Mouse (Mus musculus): Measurements from ENCODE around the gene Hist1h4f. TPM values are rescaled to one million over a fixed set of nuclear protein-coding genes. Genes with fewer than 3 reads are reported as not detected.
"Not testable (repeated sequence)": the region's sequence is repeated elsewhere in the genome, so short reads cannot be mapped to it uniquely, and the experiment has no call there.

Gene Hist1h4f
- polyA plus RNA-seq, 1 experiment from 2014 or later: not detected

DNA sequence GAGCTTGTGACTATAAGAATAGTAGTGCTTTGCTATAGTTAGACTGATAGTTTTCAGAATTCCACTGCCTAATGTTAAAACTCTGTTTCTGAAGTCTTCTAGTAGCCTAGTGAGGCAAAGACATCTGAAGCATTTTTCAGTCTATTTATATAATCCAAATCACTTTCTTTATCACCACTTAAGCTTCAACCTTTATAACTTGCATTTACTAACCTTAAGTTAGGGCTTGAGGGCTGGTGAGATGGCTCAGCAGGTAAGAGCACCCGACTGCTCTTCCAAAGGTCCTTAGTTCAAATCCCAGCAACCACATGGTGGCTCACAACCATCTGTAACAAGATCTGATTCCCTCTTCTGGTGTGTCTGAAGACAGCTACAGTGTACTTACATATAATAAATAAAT lies 11.6 kb downstream of the Hist1h4f start:
- H3K27me3 ChIP-seq (ENCODE audit: control insufficient read depth, insufficient read depth, low read length); H3K9ac ChIP-seq (ENCODE audit: low read length); H3K4me2 ChIP-seq (ENCODE audit: low read length); H3K27ac ChIP-seq (replicated peaks in 1 of 2; ENCODE audit: control insufficient read depth in 1 of 2, insufficient read depth in 1 of 2, low read depth in 2 of 2, low read length in 2 of 2); H3K4me3 ChIP-seq (ENCODE audit: control insufficient read depth in 1 of 2, insufficient read depth in 1 of 2, low read depth in 1 of 2, low read length in 2 of 2); ATAC-seq (ENCODE audit: insufficient number of reproducible peaks, insufficient read depth, low FRiP score, low read depth); H3K36me3 ChIP-seq (ENCODE audit: control insufficient read depth, insufficient read depth, low read length); H3K9me3 ChIP-seq (ENCODE audit: control insufficient read depth, low read length): not testable (repeated sequence)
- 60% methylated on average over 1 of the region's 1 CpGs for WGBS
- peaks cover 0 to 13% of the 10 kb centered on the region in 2 experiments; a peak in 2 of 4 replicates for H3K4me1 ChIP-seq (ENCODE audit: control insufficient read depth in 2 of 2, insufficient read depth in 2 of 2, low read length in 2 of 2)

DNA sequence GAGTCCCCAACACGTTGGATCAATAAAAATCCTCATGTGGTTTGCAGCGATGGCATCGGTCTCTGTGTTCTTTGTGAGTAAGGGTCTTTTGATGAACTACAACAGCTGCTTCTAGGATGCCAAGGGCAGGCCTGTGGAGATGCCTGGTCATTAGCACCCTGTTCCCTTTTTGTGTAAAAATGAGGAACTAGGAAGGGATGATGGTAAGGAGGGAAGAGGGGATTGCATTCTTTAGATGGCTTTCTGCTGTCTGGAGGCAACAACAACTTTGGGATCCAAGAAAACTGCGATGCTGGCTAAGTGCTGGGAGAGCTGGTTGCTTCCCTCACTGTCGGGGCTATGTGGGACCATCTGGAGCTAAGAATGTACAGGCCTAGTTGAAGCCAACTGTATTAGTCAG lies 13.2 kb downstream of the Hist1h4f start:
- Histone ChIP-seq H3K9ac (ENCODE audit: low read length) (no peak overlapping the region), H3K4me3 (ENCODE audit: control insufficient read depth in 1 of 2, insufficient read depth in 1 of 2, low read depth in 1 of 2, low read length in 2 of 2) (no peak overlapping the region), H3K9me3 (ENCODE audit: control insufficient read depth, low read length) (no peaks in the 10 kb centered on the region), H3K4me2 (ENCODE audit: low read length) (no peak overlapping the region), H3K27ac (replicated peaks in 1 of 2; ENCODE audit: control insufficient read depth in 1 of 2, insufficient read depth in 1 of 2, low read depth in 2 of 2, low read length in 2 of 2) (no peak overlapping the region), H3K36me3 (ENCODE audit: control insufficient read depth, insufficient read depth, low read length) (no peaks in the 10 kb centered on the region), H3K27me3 (ENCODE audit: control insufficient read depth, insufficient read depth, low read length) (no peaks in the 10 kb centered on the region), H3K4me1 (ENCODE audit: control insufficient read depth in 2 of 2, insufficient read depth in 2 of 2, low read length in 2 of 2) (peaks cover 0 to 20% of the 10 kb centered on the region in 2 experiments; a peak in 3 of 4 replicates)
- no peak for ATAC-seq (ENCODE audit: insufficient number of reproducible peaks, insufficient read depth, low FRiP score, low read depth)
- 87% methylated on average over 5 of the region's 5 CpGs for WGBS

DNA sequence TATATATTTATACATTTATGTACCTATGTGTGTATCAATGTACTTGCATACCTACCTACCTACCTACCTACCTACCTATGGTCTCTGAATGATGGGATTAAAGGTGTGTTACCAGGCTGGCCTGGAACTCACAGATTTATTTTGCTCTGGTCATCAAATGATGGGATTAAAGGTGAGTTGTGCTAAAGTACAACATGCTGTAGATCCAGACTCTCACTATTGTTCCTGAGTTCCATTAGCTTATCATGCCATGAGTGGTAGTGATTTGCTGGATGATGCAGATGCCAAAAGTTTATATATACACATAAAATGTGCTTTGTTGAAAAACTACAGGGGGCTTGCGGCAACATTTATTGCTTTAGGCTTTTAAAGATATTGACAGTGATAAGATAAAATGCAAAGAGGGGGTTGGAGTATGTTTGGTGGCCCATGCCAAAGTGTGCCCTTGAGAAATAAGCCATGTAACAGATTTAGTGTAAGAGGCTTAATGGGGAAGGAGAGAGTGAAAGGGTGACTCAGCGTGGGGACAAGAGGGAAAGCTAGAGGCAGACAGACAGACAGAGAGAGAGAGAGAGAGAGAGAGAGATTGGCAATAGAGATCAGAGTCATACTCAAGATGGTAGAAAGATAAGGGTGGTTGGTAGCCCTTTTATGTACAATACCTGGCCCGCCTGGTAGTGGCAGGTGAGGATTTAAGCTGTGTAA lies 14.3 kb downstream of the Hist1h4f start:
- no peak for ATAC-seq (ENCODE audit: insufficient number of reproducible peaks, insufficient read depth, low FRiP score, low read depth)
- no peaks in the 10 kb centered on the region for H3K36me3 ChIP-seq (ENCODE audit: control insufficient read depth, insufficient read depth, low read length)
- peak overlapping the region; percentile 71 for H3K4me2 ChIP-seq (ENCODE audit: low read length)
- 80% methylated on average over 3 of the region's 3 CpGs for WGBS
- H3K9ac ChIP-seq (ENCODE audit: low read length): peak overlapping the region; percentile 78; the same call in 1 of the 2 replicates
- no peaks in the 10 kb centered on the region for H3K27me3 ChIP-seq (ENCODE audit: control insufficient read depth, insufficient read depth, low read length)
- no peaks in the 10 kb centered on the region for H3K9me3 ChIP-seq (ENCODE audit: control insufficient read depth, low read length)
- peaks cover 5 to 28% of the 10 kb centered on the region in 2 experiments for H3K4me1 ChIP-seq (ENCODE audit: control insufficient read depth in 2 of 2, insufficient read depth in 2 of 2, low read length in 2 of 2)
- H3K4me3 ChIP-seq (ENCODE audit: control insufficient read depth in 1 of 2, insufficient read depth in 1 of 2, low read depth in 1 of 2, low read length in 2 of 2): peak overlapping the region in 1 of 2 experiments; percentile 48; a peak in 2 of 4 replicates
- H3K27ac ChIP-seq (replicated peaks in 1 of 2; ENCODE audit: control insufficient read depth in 1 of 2, insufficient read depth in 1 of 2, low read depth in 2 of 2, low read length in 2 of 2): no peak overlapping the region

DNA sequence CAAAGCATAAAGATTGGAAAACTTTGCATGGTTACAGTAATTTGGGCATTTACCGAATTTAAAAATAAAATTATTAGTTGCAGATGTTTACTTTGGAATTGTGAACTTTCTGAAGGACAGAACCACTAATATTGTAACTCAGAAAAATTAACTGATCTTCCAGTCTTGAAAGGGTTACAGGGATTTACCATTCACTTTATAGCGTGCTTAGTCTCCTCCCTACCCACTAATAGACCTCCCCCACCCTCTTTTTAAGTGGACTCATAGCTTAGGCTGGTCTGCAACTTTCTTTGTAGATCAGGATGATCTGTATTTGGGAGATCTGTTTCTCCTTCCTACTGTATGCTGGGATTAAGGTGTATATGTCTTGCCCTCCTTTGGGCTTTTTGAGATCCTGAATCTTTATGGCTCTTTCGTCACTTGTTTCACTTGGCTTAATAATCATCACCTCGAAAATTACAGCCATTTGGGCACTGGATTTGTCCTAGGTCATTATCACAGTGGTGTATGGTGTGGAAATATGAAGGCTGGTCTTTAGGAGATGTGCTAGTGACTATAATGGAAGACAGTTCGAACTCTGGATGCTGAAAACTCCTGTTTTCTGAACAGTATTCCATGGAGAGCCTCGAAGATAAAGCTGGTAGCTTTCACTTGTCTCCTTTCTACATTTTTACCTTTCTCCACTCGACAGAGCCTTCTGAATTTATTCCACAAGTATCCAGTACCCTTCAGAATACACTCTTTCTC lies 15.2 kb downstream of the Hist1h4f start:
- no peaks in the 10 kb centered on the region for H3K27me3 ChIP-seq (ENCODE audit: control insufficient read depth, insufficient read depth, low read length)
- H3K4me3 ChIP-seq (ENCODE audit: control insufficient read depth in 1 of 2, insufficient read depth in 1 of 2, low read depth in 1 of 2, low read length in 2 of 2): peak overlapping the region; percentile 8 to 48; a peak in 3 of 4 replicates
- H3K4me2 ChIP-seq (ENCODE audit: low read length): peak overlapping the region; percentile 71
- peaks cover 5 to 30% of the 10 kb centered on the region in 2 experiments for H3K4me1 ChIP-seq (ENCODE audit: control insufficient read depth in 2 of 2, insufficient read depth in 2 of 2, low read length in 2 of 2)
- 23% methylated on average over 7 of the region's 7 CpGs for WGBS
- H3K36me3 ChIP-seq (ENCODE audit: control insufficient read depth, insufficient read depth, low read length): no peaks in the 10 kb centered on the region
- H3K27ac ChIP-seq (replicated peaks in 1 of 2; ENCODE audit: control insufficient read depth in 1 of 2, insufficient read depth in 1 of 2, low read depth in 2 of 2, low read length in 2 of 2): peak overlapping the region in 1 of 2 experiments; percentile 77; a peak in 1 of 4 replicates
- H3K9ac ChIP-seq (ENCODE audit: low read length): peak overlapping the region; percentile 78
- no peaks in the 10 kb centered on the region for H3K9me3 ChIP-seq (ENCODE audit: control insufficient read depth, low read length)
- ATAC-seq (ENCODE audit: insufficient number of reproducible peaks, insufficient read depth, low FRiP score, low read depth): no peak

DNA sequence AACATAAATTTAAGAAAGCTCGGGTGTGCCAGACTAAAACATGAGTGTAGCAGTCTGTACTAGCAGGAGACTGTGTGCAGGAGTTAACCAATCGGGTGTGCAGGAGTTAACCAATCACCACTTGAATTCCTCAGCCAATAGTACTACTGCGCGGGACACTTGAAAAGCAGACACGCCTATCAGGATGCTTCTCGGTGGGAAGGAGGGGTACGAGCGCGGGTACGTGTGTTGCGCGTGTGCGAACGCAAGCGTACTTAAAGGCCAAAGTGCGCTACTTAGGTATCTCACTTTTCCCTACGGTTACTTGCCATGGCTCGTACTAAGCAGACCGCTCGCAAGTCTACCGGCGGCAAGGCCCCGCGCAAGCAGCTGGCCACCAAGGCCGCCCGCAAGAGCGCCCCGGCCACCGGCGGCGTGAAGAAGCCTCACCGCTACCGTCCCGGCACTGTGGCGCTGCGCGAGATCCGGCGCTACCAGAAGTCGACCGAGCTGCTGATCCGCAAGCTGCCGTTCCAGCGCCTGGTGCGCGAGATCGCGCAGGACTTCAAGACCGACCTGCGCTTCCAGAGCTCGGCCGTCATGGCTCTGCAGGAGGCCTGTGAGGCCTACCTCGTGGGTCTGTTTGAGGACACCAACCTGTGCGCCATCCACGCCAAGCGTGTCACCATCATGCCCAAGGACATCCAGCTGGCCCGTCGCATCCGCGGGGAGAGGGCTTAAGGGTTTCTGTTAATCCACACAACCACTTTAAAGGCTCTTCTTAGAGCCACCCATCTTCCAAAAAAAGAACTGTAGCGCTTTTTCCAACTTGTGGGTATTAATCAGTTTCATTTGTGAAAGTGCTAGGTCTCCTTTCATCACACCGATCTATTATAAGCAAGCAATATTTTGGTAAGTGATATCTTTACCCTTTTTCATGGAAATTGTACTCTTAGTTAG lies 16.0 kb downstream of the Hist1h4f start, which contains the start of gene Hist1h3g:
Gene Hist1h3g, plus strand, starts transcription at position 286 of the 939 bp plus-strand sequence.
- under 1% methylated on average over 37 of the region's 62 CpGs for WGBS
- peak within 1 kb of the TSS; percentile 71 for H3K4me2 ChIP-seq (ENCODE audit: low read length)
- H3K9me3 ChIP-seq (ENCODE audit: control insufficient read depth, low read length); H3K27me3 ChIP-seq (ENCODE audit: control insufficient read depth, insufficient read depth, low read length); H3K36me3 ChIP-seq (ENCODE audit: control insufficient read depth, insufficient read depth, low read length): not testable (repeated sequence)
- H3K9ac ChIP-seq (ENCODE audit: low read length): peak within 1 kb of the TSS; percentile 78
- ATAC-seq (ENCODE audit: insufficient number of reproducible peaks, insufficient read depth, low FRiP score, low read depth): peak; percentile 85
- H3K4me1 ChIP-seq (ENCODE audit: control insufficient read depth in 2 of 2, insufficient read depth in 2 of 2, low read length in 2 of 2): peaks cover 5 to 30% of the 10 kb centered on the region in 2 experiments
- H3K4me3 ChIP-seq (ENCODE audit: control insufficient read depth in 1 of 2, insufficient read depth in 1 of 2, low read depth in 1 of 2, low read length in 2 of 2): peak within 1 kb of the TSS; percentile 48 to 51
- peak within 1 kb of the TSS; percentile 68 to 95 for H3K27ac ChIP-seq (replicated peaks in 1 of 2; ENCODE audit: control insufficient read depth in 1 of 2, insufficient read depth in 1 of 2, low read depth in 2 of 2, low read length in 2 of 2)

DNA sequence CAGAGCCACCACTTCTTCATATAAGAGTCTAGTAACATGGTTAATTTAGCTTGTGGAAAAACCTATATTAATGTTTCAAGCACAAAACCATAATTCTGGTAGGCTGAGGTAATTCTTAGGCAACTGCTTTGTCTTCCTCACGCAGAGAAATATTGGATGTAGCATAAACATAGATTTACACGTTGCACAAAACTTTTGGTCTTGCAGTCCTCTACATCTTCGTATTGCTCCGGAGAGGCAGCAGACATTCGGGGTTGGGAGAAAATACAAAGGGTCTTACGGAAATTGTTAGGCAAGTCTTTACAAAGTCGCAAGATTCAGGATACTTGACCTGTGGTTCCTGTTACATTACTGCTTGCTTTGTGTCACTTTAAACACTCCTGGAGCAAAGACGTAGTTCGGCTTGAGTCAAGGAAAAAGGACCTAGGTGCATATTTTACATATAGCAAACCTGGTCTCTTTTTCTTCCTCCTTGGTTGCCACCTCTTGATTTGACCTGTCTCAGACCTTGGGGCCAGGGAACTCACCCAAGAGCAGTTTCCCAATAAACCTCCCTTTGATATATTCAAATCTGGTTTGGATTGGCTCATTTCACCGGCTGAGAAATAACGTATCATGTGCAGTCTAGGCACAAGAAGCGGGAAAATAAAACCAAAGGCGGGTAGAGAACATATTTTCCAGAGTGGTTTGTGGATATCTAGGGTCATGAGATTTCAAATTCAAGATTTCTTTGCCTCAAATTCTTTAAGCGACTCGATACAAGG lies 16.9 kb downstream of the Hist1h4f start:
- no peak for ATAC-seq (ENCODE audit: insufficient number of reproducible peaks, insufficient read depth, low FRiP score, low read depth)
- Histone ChIP-seq H3K27me3 (ENCODE audit: control insufficient read depth, insufficient read depth, low read length) (no peaks in the 10 kb centered on the region), H3K4me1 (ENCODE audit: control insufficient read depth in 2 of 2, insufficient read depth in 2 of 2, low read length in 2 of 2) (peaks cover 5 to 30% of the 10 kb centered on the region in 2 experiments), H3K36me3 (ENCODE audit: control insufficient read depth, insufficient read depth, low read length) (no peaks in the 10 kb centered on the region), H3K9ac (ENCODE audit: low read length) (peak overlapping the region; percentile 71), H3K4me3 (ENCODE audit: control insufficient read depth in 1 of 2, insufficient read depth in 1 of 2, low read depth in 1 of 2, low read length in 2 of 2) (peak overlapping the region; percentile 24 to 48; a peak in 3 of 4 replicates), H3K9me3 (ENCODE audit: control insufficient read depth, low read length) (no peaks in the 10 kb centered on the region), H3K27ac (replicated peaks in 1 of 2; ENCODE audit: control insufficient read depth in 1 of 2, insufficient read depth in 1 of 2, low read depth in 2 of 2, low read length in 2 of 2) (peak overlapping the region; percentile 68 to 95), H3K4me2 (ENCODE audit: low read length) (peak overlapping the region; percentile 71)
- 1% methylated on average over 15 of the region's 15 CpGs for WGBS
